27 mouse cellular contexts compared by ENCODE assay signal in the genomic region with DNA sequence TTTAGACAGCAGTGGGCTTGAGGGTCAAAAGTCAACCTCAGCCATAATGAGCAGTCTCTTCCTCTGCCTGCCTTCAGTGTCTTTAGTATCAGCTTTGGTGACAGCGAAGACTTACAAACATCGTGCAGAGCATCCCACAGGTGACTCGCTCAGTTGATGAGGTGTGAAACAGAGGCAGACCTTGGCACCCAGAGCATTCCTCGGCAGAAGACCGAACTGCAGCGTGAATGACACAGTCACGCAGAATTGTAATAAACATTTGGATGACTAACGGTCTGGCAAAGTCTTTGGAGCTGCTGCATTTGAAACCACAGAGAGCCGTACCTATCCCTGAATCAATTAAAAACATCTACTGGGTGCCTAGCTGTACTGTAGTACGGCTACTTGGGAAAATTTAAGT.
A peak's percentile ranks its signal among the peaks of the same experiment; 100 is the strongest.
DNase-seq lines count a peak whose midpoint lies in the region; ATAC-seq and TF ChIP-seq lines count a peak whose summit lies in the region.
"Had no signal": no experiment of that assay in that cellular context is flagged by ENCODE, and none has a peak within 500 bp of the region (broad histone marks: within the 10 kb centered on the region; RNA-seq: fewer than 3 reads in every experiment).

No protein-coding gene starts in this region.

- no peak overlapping the region for H3K4me2 ChIP-seq in forebrain, embryonic 12.5 days
- H3K4me2 ChIP-seq in hindbrain, embryonic 13.5 days, result no peak overlapping the region
- H3K4me2 ChIP-seq in hindbrain, embryonic 16.5 days (ENCODE audit: low read length), result no peak overlapping the region
- no peak overlapping the region for H3K4me2 ChIP-seq in midbrain, embryonic 11.5 days
- H3K4me2 ChIP-seq in midbrain, postnatal 0 days (ENCODE audit: low read depth, low read length, poor library complexity, severe bottlenecking), result no peak overlapping the region
- H3K4me2 ChIP-seq: forebrain, embryonic 15.5 days; heart, embryonic 12.5 days; heart, embryonic 15.5 days; hindbrain, embryonic 12.5 days had no signal

- H3K4me1 ChIP-seq in forebrain, embryonic 12.5 days, result peaks cover 43% of the 10 kb centered on the region
- peaks cover 64% of the 10 kb centered on the region for H3K4me1 ChIP-seq in forebrain, embryonic 10.5 days
- H3K4me1 ChIP-seq in hindbrain, embryonic 13.5 days (replicated peaks), result peaks cover 51% of the 10 kb centered on the region
- peaks cover 23% of the 10 kb centered on the region for H3K4me1 ChIP-seq in hindbrain, embryonic 16.5 days (ENCODE audit: control insufficient read depth, insufficient read depth, low read depth, low read length)
- H3K4me1 ChIP-seq in midbrain, embryonic 11.5 days (ENCODE audit: control insufficient read depth, insufficient read depth, low read length), result peaks cover 39% of the 10 kb centered on the region
- H3K4me1 ChIP-seq in midbrain, postnatal 0 days (ENCODE audit: insufficient read depth, low read length), result peaks cover 7% of the 10 kb centered on the region

- no peaks in the 10 kb centered on the region for H3K9me3 ChIP-seq in forebrain, embryonic 12.5 days
- H3K9me3 ChIP-seq in forebrain, embryonic 10.5 days, result no peaks in the 10 kb centered on the region
- H3K9me3 ChIP-seq in hindbrain, embryonic 13.5 days, result no peaks in the 10 kb centered on the region
- H3K9me3 ChIP-seq in hindbrain, embryonic 16.5 days (ENCODE audit: control insufficient read depth, low read length), result no peaks in the 10 kb centered on the region
- no peaks in the 10 kb centered on the region for H3K9me3 ChIP-seq in midbrain, embryonic 11.5 days (ENCODE audit: control insufficient read depth, low read length)
- H3K9me3 ChIP-seq in midbrain, postnatal 0 days (ENCODE audit: low read length), result no peaks in the 10 kb centered on the region
- H3K9me3 ChIP-seq: forebrain, embryonic 15.5 days; G1E; heart, embryonic 12.5 days; heart, embryonic 15.5 days; hindbrain, embryonic 12.5 days had no signal

- H3K36me3 ChIP-seq in forebrain, embryonic 12.5 days (replicated peaks), result 0 out of 2 replicates have a peak, but pooled peaks cover 4% of the 10 kb centered on the region
- peaks cover 20% of the 10 kb centered on the region for H3K36me3 ChIP-seq in forebrain, embryonic 10.5 days (replicated peaks)
- H3K36me3 ChIP-seq in hindbrain, embryonic 13.5 days, result no peaks in the 10 kb centered on the region
- H3K36me3 ChIP-seq in hindbrain, embryonic 16.5 days (ENCODE audit: control insufficient read depth, insufficient read depth, low read length), result no peaks in the 10 kb centered on the region
- H3K36me3 ChIP-seq in midbrain, embryonic 11.5 days (ENCODE audit: control insufficient read depth, insufficient read depth, low read length), result no peaks in the 10 kb centered on the region
- no peaks in the 10 kb centered on the region for H3K36me3 ChIP-seq in midbrain, postnatal 0 days (ENCODE audit: insufficient read depth, low read length)
- H3K36me3 ChIP-seq: G1E; heart, embryonic 12.5 days; heart, embryonic 15.5 days; hindbrain, embryonic 12.5 days had no signal

- no peaks in the 10 kb centered on the region for H3K27me3 ChIP-seq in forebrain, embryonic 12.5 days
- H3K27me3 ChIP-seq in forebrain, embryonic 10.5 days (ENCODE audit: poor library complexity, severe bottlenecking), result no peaks in the 10 kb centered on the region
- no peaks in the 10 kb centered on the region for H3K27me3 ChIP-seq in hindbrain, embryonic 13.5 days
- H3K27me3 ChIP-seq in hindbrain, embryonic 16.5 days (replicated peaks; ENCODE audit: control insufficient read depth, insufficient read depth, low read length), result no peaks in the 10 kb centered on the region
- no peaks in the 10 kb centered on the region for H3K27me3 ChIP-seq in midbrain, embryonic 11.5 days (ENCODE audit: control insufficient read depth, insufficient read depth, low read length)
- H3K27me3 ChIP-seq in midbrain, postnatal 0 days (ENCODE audit: insufficient read depth, low read length), result no peaks in the 10 kb centered on the region
- H3K27me3 ChIP-seq: CH12.LX; forebrain, embryonic 15.5 days; heart, embryonic 12.5 days; heart, embryonic 15.5 days; hindbrain, embryonic 12.5 days; Patski had no signal

- no peak for ATAC-seq in forebrain, embryonic 12.5 days (ENCODE audit: low FRiP score)
- ATAC-seq in hindbrain, embryonic 13.5 days (ENCODE audit: low FRiP score), result no peak
- ATAC-seq in hindbrain, embryonic 16.5 days, result no peak
- no peak for ATAC-seq in midbrain, embryonic 11.5 days (ENCODE audit: low FRiP score)
- ATAC-seq in midbrain, postnatal 0 days (ENCODE audit: low FRiP score), result no peak
- ATAC-seq: forebrain, embryonic 15.5 days; intestine, postnatal 0 days; Patski had no signal

- no peak overlapping the region for H3K9ac ChIP-seq in forebrain, embryonic 12.5 days
- no peak overlapping the region for H3K9ac ChIP-seq in hindbrain, embryonic 13.5 days
- H3K9ac ChIP-seq in hindbrain, embryonic 16.5 days (ENCODE audit: low read depth, low read length), result no peak overlapping the region
- H3K9ac ChIP-seq in midbrain, embryonic 11.5 days (ENCODE audit: low read length), result no peak overlapping the region
- H3K9ac ChIP-seq in midbrain, postnatal 0 days (replicated peaks; ENCODE audit: low read length, poor library complexity, severe bottlenecking), result no peak overlapping the region
- H3K9ac ChIP-seq: forebrain, embryonic 15.5 days; heart, embryonic 12.5 days; heart, embryonic 15.5 days; hindbrain, embryonic 12.5 days had no signal

- H3K27ac ChIP-seq in forebrain, embryonic 12.5 days, result 0 out of 2 replicates have a peak overlapping the region, but pooled peaks have one; percentile 13
- H3K27ac ChIP-seq in forebrain, embryonic 10.5 days, result no peak overlapping the region
- 0 out of 2 replicates have a peak overlapping the region, but pooled peaks have one; percentile 18 for H3K27ac ChIP-seq in hindbrain, embryonic 13.5 days
- no peak overlapping the region for H3K27ac ChIP-seq in hindbrain, embryonic 16.5 days (ENCODE audit: low read depth, low read length)
- 0 out of 2 replicates have a peak overlapping the region, but pooled peaks have one; percentile 9 for H3K27ac ChIP-seq in midbrain, embryonic 11.5 days (ENCODE audit: low read depth, low read length)
- H3K27ac ChIP-seq in midbrain, postnatal 0 days (ENCODE audit: low read depth, low read length), result no peak overlapping the region; the same call in 1 of the 2 replicates
- H3K27ac ChIP-seq: forebrain, embryonic 15.5 days; gastrocnemius, adult 2 months; heart, embryonic 15.5 days; hindbrain, embryonic 12.5 days had no signal

- DNase-seq in forebrain, embryonic 10.5 days (ENCODE audit: extremely low spot score, low spot score), result no peak
- no peak for DNase-seq in midbrain, embryonic 11.5 days (ENCODE audit: low spot score, missing footprints)
- DNase-seq in midbrain, postnatal 0 days (ENCODE audit: low spot score), result no peak
- DNase-seq in brain, adult 2 months (ENCODE audit: low read depth, low spot score), result peak; percentile 61
- DNase-seq: adrenal gland, postnatal 10 days; adrenal gland, postnatal 36 days; B cell, adult 2 months; cerebellum, adult 11 months; cerebellum, adult 2 months; cerebellum, adult 9-11 months; cerebellum, postnatal 25 days; gastrocnemius, adult 2 months; gastrocnemius, postnatal 14 days; heart, adult 18-20 months; heart, postnatal 10 days; heart, postnatal 4 days had no signal

- 84% methylated on average over 10 of the region's 10 CpGs for WGBS in forebrain, embryonic 12.5 days
- WGBS in forebrain, embryonic 10.5 days, result 89% methylated on average over 10 of the region's 10 CpGs
- WGBS in hindbrain, embryonic 13.5 days, result 57% methylated on average over 10 of the region's 10 CpGs
- 54% methylated on average over 10 of the region's 10 CpGs for WGBS in hindbrain, embryonic 16.5 days
- WGBS in midbrain, embryonic 11.5 days, result 66% methylated on average over 10 of the region's 10 CpGs
- 49% methylated on average over 10 of the region's 10 CpGs for WGBS in midbrain, postnatal 0 days

- H3K4me3 ChIP-seq in forebrain, embryonic 12.5 days (replicated peaks), result no peak overlapping the region
- no peak overlapping the region for H3K4me3 ChIP-seq in forebrain, embryonic 10.5 days
- no peak overlapping the region for H3K4me3 ChIP-seq in hindbrain, embryonic 13.5 days
- H3K4me3 ChIP-seq in hindbrain, embryonic 16.5 days (ENCODE audit: low read length), result no peak overlapping the region
- H3K4me3 ChIP-seq in midbrain, embryonic 11.5 days (ENCODE audit: low read depth, low read length), result no peak overlapping the region
- H3K4me3 ChIP-seq in midbrain, postnatal 0 days (ENCODE audit: low read depth, low read length), result no peak overlapping the region
- H3K4me3 ChIP-seq: forebrain, embryonic 15.5 days; gastrocnemius, adult 2 months; heart, embryonic 12.5 days; heart, embryonic 15.5 days; hindbrain, embryonic 12.5 days had no signal

- no peak for TF ChIP-seq CTCF in midbrain, postnatal 0 days (IDR thresholded peaks at IDR 0.05)

Comparison
In these comparisons a context has a peak if more than half of its experiments do, and no peak if none do; other contexts are left out.
1. H3K27ac ChIP-seq: peak in forebrain, embryonic 12.5 days (single experiment), hindbrain, embryonic 13.5 days (single experiment) and midbrain, embryonic 11.5 days (single experiment); none in forebrain, embryonic 10.5 days (single experiment), hindbrain, embryonic 16.5 days (single experiment) and midbrain, postnatal 0 days (single experiment).